Mouse (Mus musculus): ENCODE measurements around the gene Prss29. TPM values are rescaled to one million over a fixed set of nuclear protein-coding genes. Genes with fewer than 3 reads are reported as not detected.

The Prss29 gene
- not detected for polyA plus RNA-seq (2014; fragmentation: Illumina TruSeq; extraction: RNeasy Lipid Tissue Mini Kit (QIAGEN cat#74804); ENCODE audit: low read depth, low replicate concordance)

GRCm38 (mm10) chr17:25318354-25318753, at the start of gene Prss29:
Gene Prss29, plus strand, starts transcription at chr17:25318654.

GRCm38 (mm10) chr17:25274571-25275346, 43.7 kb upstream of the Prss29 start, which contains the start of gene Ube2i:
Gene Ube2i, minus strand, starts transcription at chr17:25274622.

GRCm38 (mm10) chr17:25298094-25298493, 20.4 kb upstream of the Prss29 start, which contains the start of gene Prss34:
Gene Prss34, plus strand, starts transcription at chr17:25298394.

GRCm38 (mm10) chr17:25308346-25308745, 10.1 kb upstream of the Prss29 start, which contains the start of gene Prss28:
Gene Prss28, plus strand, starts transcription at chr17:25308646.

GRCm38 (mm10) chr17:25345462-25345861, 27.0 kb downstream of the Prss29 start, which contains the start of gene Tpsab1:
Gene Tpsab1, minus strand, starts transcription at chr17:25345562.

GRCm38 (mm10) chr17:25366005-25366404, 47.6 kb downstream of the Prss29 start, which contains the start of gene Tpsb2:
Gene Tpsb2, plus strand, starts transcription at chr17:25366305.

GRCm38 (mm10) chr17:25368973-25369372, 50.5 kb downstream of the Prss29 start, which contains the start of gene Tpsg1:
Gene Tpsg1, plus strand, starts transcription at chr17:25369273.

Other genes starting within 250 kb of the Prss29 start
- gene Tmem204, start 235.1 kb upstream of the Prss29 start, polyA plus RNA-seq (2014; fragmentation: Illumina TruSeq; extraction: RNeasy Lipid Tissue Mini Kit (QIAGEN cat#74804); ENCODE audit: low read depth, low replicate concordance): 16.4 TPM
- 2.3 TPM for gene Telo2, start 202.7 kb upstream of the Prss29 start, polyA plus RNA-seq (2014; fragmentation: Illumina TruSeq; extraction: RNeasy Lipid Tissue Mini Kit (QIAGEN cat#74804); ENCODE audit: low read depth, low replicate concordance)
- gene Ptx4, start 197.9 kb upstream of the Prss29 start, polyA plus RNA-seq (2014; fragmentation: Illumina TruSeq; extraction: RNeasy Lipid Tissue Mini Kit (QIAGEN cat#74804); ENCODE audit: low read depth, low replicate concordance): not detected
- gene Clcn7, start 185.3 kb upstream of the Prss29 start, polyA plus RNA-seq (2014; fragmentation: Illumina TruSeq; extraction: RNeasy Lipid Tissue Mini Kit (QIAGEN cat#74804); ENCODE audit: low read depth, low replicate concordance): 5.4 TPM
- not detected for gene Ccdc154, start 156.2 kb upstream of the Prss29 start, polyA plus RNA-seq (2014; fragmentation: Illumina TruSeq; extraction: RNeasy Lipid Tissue Mini Kit (QIAGEN cat#74804); ENCODE audit: low read depth, low replicate concordance)
- gene Gm38655, start 143.2 kb upstream of the Prss29 start, polyA plus RNA-seq (2014; fragmentation: Illumina TruSeq; extraction: RNeasy Lipid Tissue Mini Kit (QIAGEN cat#74804); ENCODE audit: low read depth, low replicate concordance): not detected
- 17.3 TPM for gene BC003965, start 134.1 kb upstream of the Prss29 start, polyA plus RNA-seq (2014; fragmentation: Illumina TruSeq; extraction: RNeasy Lipid Tissue Mini Kit (QIAGEN cat#74804); ENCODE audit: low read depth, low replicate concordance)
- 29.1 TPM for gene Unkl, start 130.3 kb upstream of the Prss29 start, polyA plus RNA-seq (2014; fragmentation: Illumina TruSeq; extraction: RNeasy Lipid Tissue Mini Kit (QIAGEN cat#74804); ENCODE audit: low read depth, low replicate concordance)
- gene Gnptg, start 78.5 kb upstream of the Prss29 start, polyA plus RNA-seq (2014; fragmentation: Illumina TruSeq; extraction: RNeasy Lipid Tissue Mini Kit (QIAGEN cat#74804); ENCODE audit: low read depth, low replicate concordance): 25.4 TPM
- gene Tsr3, start 78.5 kb upstream of the Prss29 start, polyA plus RNA-seq (2014; fragmentation: Illumina TruSeq; extraction: RNeasy Lipid Tissue Mini Kit (QIAGEN cat#74804); ENCODE audit: low read depth, low replicate concordance): 3.8 TPM
- not detected for gene Baiap3, start 62.3 kb upstream of the Prss29 start, polyA plus RNA-seq (2014; fragmentation: Illumina TruSeq; extraction: RNeasy Lipid Tissue Mini Kit (QIAGEN cat#74804); ENCODE audit: low read depth, low replicate concordance)
- gene Ube2i, start 44.0 kb upstream of the Prss29 start, polyA plus RNA-seq (2014; fragmentation: Illumina TruSeq; extraction: RNeasy Lipid Tissue Mini Kit (QIAGEN cat#74804); ENCODE audit: low read depth, low replicate concordance): 148 TPM
- gene Prss34, start 20.3 kb upstream of the Prss29 start, polyA plus RNA-seq (2014; fragmentation: Illumina TruSeq; extraction: RNeasy Lipid Tissue Mini Kit (QIAGEN cat#74804); ENCODE audit: low read depth, low replicate concordance): not detected
- gene Prss28, start 10.0 kb upstream of the Prss29 start, polyA plus RNA-seq (2014; fragmentation: Illumina TruSeq; extraction: RNeasy Lipid Tissue Mini Kit (QIAGEN cat#74804); ENCODE audit: low read depth, low replicate concordance): not detected
- gene Tpsab1, start 26.9 kb downstream of the Prss29 start, polyA plus RNA-seq (2014; fragmentation: Illumina TruSeq; extraction: RNeasy Lipid Tissue Mini Kit (QIAGEN cat#74804); ENCODE audit: low read depth, low replicate concordance): not detected
- not detected for gene Tpsb2, start 47.7 kb downstream of the Prss29 start, polyA plus RNA-seq (2014; fragmentation: Illumina TruSeq; extraction: RNeasy Lipid Tissue Mini Kit (QIAGEN cat#74804); ENCODE audit: low read depth, low replicate concordance)
- not detected for gene Tpsg1, start 50.6 kb downstream of the Prss29 start, polyA plus RNA-seq (2014; fragmentation: Illumina TruSeq; extraction: RNeasy Lipid Tissue Mini Kit (QIAGEN cat#74804); ENCODE audit: low read depth, low replicate concordance)
- not detected for gene Cacna1h, start 115.1 kb downstream of the Prss29 start, polyA plus RNA-seq (2014; fragmentation: Illumina TruSeq; extraction: RNeasy Lipid Tissue Mini Kit (QIAGEN cat#74804); ENCODE audit: low read depth, low replicate concordance)
- gene Tekt4, start 136.0 kb downstream of the Prss29 start, polyA plus RNA-seq (2014; fragmentation: Illumina TruSeq; extraction: RNeasy Lipid Tissue Mini Kit (QIAGEN cat#74804); ENCODE audit: low read depth, low replicate concordance): not detected
- gene Sstr5, start 178.6 kb downstream of the Prss29 start, polyA plus RNA-seq (2014; fragmentation: Illumina TruSeq; extraction: RNeasy Lipid Tissue Mini Kit (QIAGEN cat#74804); ENCODE audit: low read depth, low replicate concordance): not detected